Mouse (Mus musculus) splenic B cell, adult 2 months (primary cell): Measurements from ENCODE around the gene Wwox.
A peak's percentile ranks its signal among the peaks of the same experiment; 100 is the strongest.

ENCODE experiments used
- DNase-seq: peaks from one replicate; pipeline ENCODE4 v3.0.0-alpha.2; 2011; ENCODE audit warnings: low read depth, low spot score
- H3K27me3 ChIP-seq: 2 replicates; pipeline ENCODE4 v1.6.1; 2012; ENCODE audit warnings: mild to moderate bottlenecking, low read length, moderate library complexity, mixed read lengths; ENCODE audit not compliant: control insufficient read depth, poor library complexity, insufficient read depth, severe bottlenecking
- H3K36me3 ChIP-seq: 2 replicates; pipeline ENCODE4 v1.6.1; 2012; ENCODE audit warnings: mild to moderate bottlenecking, low read length, moderate library complexity, mixed read lengths; ENCODE audit not compliant: control insufficient read depth, poor library complexity, insufficient read depth, severe bottlenecking

The Wwox gene

GRCm38 (mm10) chr8:114439334-114440204, at the start of gene Wwox:
Wwox (plus strand) TSS chr8:114439655.
- Histone ChIP-seq H3K27me3 (no peaks in the 10 kb centered on the region), H3K36me3 (no peaks in the 10 kb centered on the region)
- peak; percentile 98 for DNase-seq

- Histone ChIP-seq H3K27me3 (no peaks in the 10 kb centered on the region), H3K36me3 (no peaks in the 10 kb centered on the region)
- DNase-seq, result peak; percentile 7
Observed at GRCm38 (mm10) chr8:114390465-114391254, 48.8 kb upstream of the Wwox start.

- no peaks in the 10 kb centered on the region for H3K27me3 ChIP-seq
- no peaks in the 10 kb centered on the region for H3K36me3 ChIP-seq
- no peak for DNase-seq
Observed at GRCm38 (mm10) chr8:114398326-114398725, 41.1 kb upstream of the Wwox start.

- DNase-seq, result no peak
Observed at GRCm38 (mm10) chr8:114399273-114399672, 40.2 kb upstream of the Wwox start.

GRCm38 (mm10) chr8:114401679-114402078, 37.8 kb upstream of the Wwox start:
- no peak for DNase-seq
- Histone ChIP-seq H3K27me3 (no peaks in the 10 kb centered on the region), H3K36me3 (no peaks in the 10 kb centered on the region)

More at GRCm38 (mm10) chr8:114399273-114399672, 40.2 kb upstream of the Wwox start:
- H3K27me3 ChIP-seq, result no peaks in the 10 kb centered on the region
- H3K36me3 ChIP-seq, result no peaks in the 10 kb centered on the region

GRCm38 (mm10) chr8:114411421-114411820, 28.0 kb upstream of the Wwox start:
- Histone ChIP-seq H3K36me3 (no peaks in the 10 kb centered on the region), H3K27me3 (no peaks in the 10 kb centered on the region)
- DNase-seq, result no peak

- Histone ChIP-seq H3K27me3 (no peaks in the 10 kb centered on the region), H3K36me3 (no peaks in the 10 kb centered on the region)
- DNase-seq, result no peak
Observed at GRCm38 (mm10) chr8:114417786-114418185, 21.7 kb upstream of the Wwox start, which contains the start of gene Clec3a. Clec3a (plus strand) TSS chr8:114418086.

- H3K36me3 ChIP-seq, result no peaks in the 10 kb centered on the region
- no peak for DNase-seq
- no peaks in the 10 kb centered on the region for H3K27me3 ChIP-seq
Observed at GRCm38 (mm10) chr8:114418486-114418885, 21.0 kb upstream of the Wwox start.

GRCm38 (mm10) chr8:114418904-114419303, 20.6 kb upstream of the Wwox start:
- no peak for DNase-seq
- Histone ChIP-seq H3K27me3 (no peaks in the 10 kb centered on the region), H3K36me3 (no peaks in the 10 kb centered on the region)

GRCm38 (mm10) chr8:114421544-114421943, 17.9 kb upstream of the Wwox start:
- Histone ChIP-seq H3K36me3 (no peaks in the 10 kb centered on the region), H3K27me3 (no peaks in the 10 kb centered on the region)
- no peak for DNase-seq

- no peaks in the 10 kb centered on the region for H3K36me3 ChIP-seq
- DNase-seq, result peak; percentile 81
- H3K27me3 ChIP-seq, result no peaks in the 10 kb centered on the region
Observed at GRCm38 (mm10) chr8:114438236-114438635, 1.2 kb upstream of the Wwox start.

- no peaks in the 10 kb centered on the region for H3K36me3 ChIP-seq
- no peaks in the 10 kb centered on the region for H3K27me3 ChIP-seq
- DNase-seq, result no peak
Observed at GRCm38 (mm10) chr8:114440205-114440589, 742 bp downstream of the Wwox start.

- H3K27me3 ChIP-seq, result no peaks in the 10 kb centered on the region
- no peaks in the 10 kb centered on the region for H3K36me3 ChIP-seq
- peak; percentile 75 for DNase-seq
Observed at GRCm38 (mm10) chr8:114441616-114442015, 2.2 kb downstream of the Wwox start.

GRCm38 (mm10) chr8:114446884-114447283, 7.4 kb downstream of the Wwox start:
- H3K36me3 ChIP-seq, result peaks cover 2% of the 10 kb centered on the region
- no peak for DNase-seq
- no peaks in the 10 kb centered on the region for H3K27me3 ChIP-seq

- peaks cover 2% of the 10 kb centered on the region for H3K36me3 ChIP-seq
- DNase-seq, result no peak
- H3K27me3 ChIP-seq, result no peaks in the 10 kb centered on the region
Observed at GRCm38 (mm10) chr8:114452278-114452677, 12.8 kb downstream of the Wwox start.
